24 mouse cellular contexts compared by ENCODE assay signal in the genomic region with DNA sequence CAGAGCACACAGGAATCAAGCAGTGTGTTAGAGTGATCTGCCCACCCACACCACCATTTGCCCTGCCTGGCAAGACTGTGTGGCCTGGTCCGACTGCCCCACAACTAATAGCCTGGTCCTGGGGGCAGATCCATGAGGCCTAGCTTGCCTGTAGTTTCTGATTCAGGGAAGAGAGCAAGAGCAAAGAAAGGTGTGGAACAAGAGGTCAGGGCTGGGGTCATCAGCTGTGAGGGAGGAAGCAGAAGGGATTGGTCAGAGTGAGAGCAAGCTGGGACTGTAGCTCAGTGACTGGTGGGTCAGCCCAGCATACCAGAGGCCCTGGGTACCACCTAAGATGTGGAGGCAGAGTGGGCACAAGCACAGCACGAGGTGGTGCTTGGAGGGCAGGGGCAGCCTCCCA. TPM values are rescaled to one million over a fixed set of nuclear protein-coding genes. Genes with fewer than 3 reads are reported as not detected.
A peak's percentile ranks its signal among the peaks of the same experiment; 100 is the strongest.
DNase-seq lines count a peak whose midpoint lies in the region; ATAC-seq and TF ChIP-seq lines count a peak whose summit lies in the region.
"Had no signal": no experiment of that assay in that cellular context is flagged by ENCODE, and none has a peak within 500 bp of the region (broad histone marks: within the 10 kb centered on the region; RNA-seq: fewer than 3 reads in every experiment).

No protein-coding gene starts in this region.

- TF ChIP-seq CTCF in E14TG2a.4 (conservative IDR thresholded peaks at IDR 0.05; ENCODE audit: low read length), result no peak
- TF ChIP-seq CTCF in stomach, postnatal 0 days (IDR thresholded peaks at IDR 0.05; ENCODE audit: low read depth), result no peak

- no peaks in the 10 kb centered on the region for H3K27me3 ChIP-seq in hindbrain, embryonic 12.5 days
- H3K27me3 ChIP-seq in hindbrain, embryonic 16.5 days (replicated peaks; ENCODE audit: control insufficient read depth, insufficient read depth, low read length), result no peaks in the 10 kb centered on the region
- H3K27me3 ChIP-seq in E14TG2a.4 (ENCODE audit: insufficient read depth, low read length), result no peaks in the 10 kb centered on the region
- H3K27me3 ChIP-seq in stomach, embryonic 14.5 days (ENCODE audit: control insufficient read depth, insufficient read depth, low read length), result no peaks in the 10 kb centered on the region
- no peaks in the 10 kb centered on the region for H3K27me3 ChIP-seq in stomach, postnatal 0 days (ENCODE audit: control insufficient read depth, insufficient read depth, low read length)
- H3K27me3 ChIP-seq in kidney, embryonic 14.5 days (ENCODE audit: control insufficient read depth, insufficient read depth, low read length), result no peaks in the 10 kb centered on the region
- H3K27me3 ChIP-seq: forebrain, embryonic 13.5 days; heart, embryonic 12.5 days; heart, embryonic 15.5 days had no signal

- peak; percentile 72 for DNase-seq in stomach, postnatal 0 days (ENCODE audit: low spot score)
- DNase-seq: adrenal gland, postnatal 10 days; adrenal gland, postnatal 36 days; cerebellum, adult 18-20 months; cerebellum, adult 9-10 months; cerebellum, postnatal 14 days; gastrocnemius, postnatal 10 days; gastrocnemius, postnatal 36 days; heart, adult 11 months; heart, postnatal 10 days; heart, postnatal 4 days had no signal

- ATAC-seq in hindbrain, embryonic 12.5 days (ENCODE audit: low FRiP score), result no peak
- ATAC-seq in hindbrain, embryonic 16.5 days, result no peak
- peak; percentile 48; the same call in 1 of the 2 replicates for ATAC-seq in stomach, embryonic 14.5 days (ENCODE audit: insufficient number of reproducible peaks, insufficient read depth, low FRiP score, low read depth)
- ATAC-seq in stomach, postnatal 0 days (ENCODE audit: low FRiP score, low TSS enrichment), result peak; percentile 67
- ATAC-seq in kidney, embryonic 14.5 days (ENCODE audit: low FRiP score, low TSS enrichment), result no peak
- ATAC-seq: activated CD4-positive, CD25-positive, alpha-beta regulatory T cell, adult 4 months; CD4-positive, CD25-positive, alpha-beta regulatory T cell, adult 4 months; forebrain, embryonic 13.5 days; forebrain, embryonic 16.5 days had no signal

- whole genome bisulfite sequencing in hindbrain, embryonic 12.5 days, result 74% methylated on average over 2 of the region's 2 CpGs
- WGBS in hindbrain, embryonic 16.5 days, result 94% methylated on average over 2 of the region's 2 CpGs
- 66% methylated on average over 2 of the region's 2 CpGs for WGBS in stomach, embryonic 14.5 days
- WGBS in stomach, postnatal 0 days, result 57% methylated on average over 2 of the region's 2 CpGs
- 70% methylated on average over 2 of the region's 2 CpGs for WGBS in kidney, embryonic 14.5 days

- no peak overlapping the region for H3K27ac ChIP-seq in hindbrain, embryonic 12.5 days
- H3K27ac ChIP-seq in hindbrain, embryonic 16.5 days (ENCODE audit: low read depth, low read length), result no peak overlapping the region
- no peak overlapping the region for H3K27ac ChIP-seq in stomach, embryonic 14.5 days (ENCODE audit: low read length)
- H3K27ac ChIP-seq in stomach, postnatal 0 days (replicated peaks), result no peak overlapping the region
- no peak overlapping the region for H3K27ac ChIP-seq in kidney, embryonic 14.5 days (ENCODE audit: low read depth, low read length)
- H3K27ac ChIP-seq: forebrain, embryonic 13.5 days; heart, embryonic 15.5 days; hindbrain, embryonic 14.5 days had no signal

- H3K9me3 ChIP-seq in hindbrain, embryonic 12.5 days (replicated peaks), result no peaks in the 10 kb centered on the region
- no peaks in the 10 kb centered on the region for H3K9me3 ChIP-seq in hindbrain, embryonic 16.5 days (ENCODE audit: control insufficient read depth, low read length)
- no peaks in the 10 kb centered on the region for H3K9me3 ChIP-seq in E14TG2a.4 (ENCODE audit: low read length)
- no peaks in the 10 kb centered on the region for H3K9me3 ChIP-seq in stomach, embryonic 14.5 days (ENCODE audit: control insufficient read depth, low read depth, low read length)
- no peaks in the 10 kb centered on the region for H3K9me3 ChIP-seq in stomach, postnatal 0 days (ENCODE audit: control insufficient read depth, low read length)
- H3K9me3 ChIP-seq in kidney, embryonic 14.5 days (ENCODE audit: control insufficient read depth, low read length), result no peaks in the 10 kb centered on the region
- H3K9me3 ChIP-seq: forebrain, embryonic 10.5 days; forebrain, embryonic 13.5 days; heart, embryonic 12.5 days; heart, embryonic 15.5 days had no signal

- H3K9ac ChIP-seq in hindbrain, embryonic 12.5 days, result 0 out of 2 replicates have a peak overlapping the region, but pooled peaks have one; percentile 6
- H3K9ac ChIP-seq in hindbrain, embryonic 16.5 days (ENCODE audit: low read depth, low read length), result no peak overlapping the region
- no peak overlapping the region for H3K9ac ChIP-seq in stomach, embryonic 14.5 days (replicated peaks; ENCODE audit: low read depth, low read length)
- H3K9ac ChIP-seq in stomach, postnatal 0 days (ENCODE audit: low read length), result no peak overlapping the region
- H3K9ac ChIP-seq in kidney, embryonic 14.5 days (ENCODE audit: low read depth, low read length), result no peak overlapping the region
- H3K9ac ChIP-seq: forebrain, embryonic 13.5 days; heart, embryonic 12.5 days; heart, embryonic 15.5 days; hindbrain, embryonic 14.5 days had no signal

- peaks cover 14% of the 10 kb centered on the region for H3K4me1 ChIP-seq in hindbrain, embryonic 12.5 days
- H3K4me1 ChIP-seq in hindbrain, embryonic 16.5 days (ENCODE audit: control insufficient read depth, insufficient read depth, low read depth, low read length), result peaks cover 4% of the 10 kb centered on the region; the same call in 1 of the 2 replicates
- H3K4me1 ChIP-seq in E14TG2a.4 (replicated peaks; ENCODE audit: low read depth, low read length), result peaks cover 72% of the 10 kb centered on the region
- no peaks in the 10 kb centered on the region for H3K4me1 ChIP-seq in stomach, embryonic 14.5 days (ENCODE audit: control insufficient read depth, insufficient read depth, low read length)
- no peaks in the 10 kb centered on the region for H3K4me1 ChIP-seq in stomach, postnatal 0 days (replicated peaks; ENCODE audit: control insufficient read depth, insufficient read depth)
- H3K4me1 ChIP-seq in kidney, embryonic 14.5 days (ENCODE audit: control insufficient read depth, insufficient read depth, low read length), result no peaks in the 10 kb centered on the region

- no peaks in the 10 kb centered on the region for H3K36me3 ChIP-seq in hindbrain, embryonic 12.5 days
- no peaks in the 10 kb centered on the region for H3K36me3 ChIP-seq in hindbrain, embryonic 16.5 days (ENCODE audit: control insufficient read depth, insufficient read depth, low read length)
- H3K36me3 ChIP-seq in E14TG2a.4 (ENCODE audit: insufficient read depth, low read length), result peaks cover 86% of the 10 kb centered on the region
- no peaks in the 10 kb centered on the region for H3K36me3 ChIP-seq in stomach, embryonic 14.5 days (ENCODE audit: control insufficient read depth, insufficient read depth, low read length)
- H3K36me3 ChIP-seq in stomach, postnatal 0 days (ENCODE audit: control insufficient read depth, insufficient read depth, low read length), result no peaks in the 10 kb centered on the region
- H3K36me3 ChIP-seq in kidney, embryonic 14.5 days (ENCODE audit: control insufficient read depth, insufficient read depth, low read length), result no peaks in the 10 kb centered on the region

- no peak overlapping the region for H3K4me2 ChIP-seq in hindbrain, embryonic 12.5 days (replicated peaks)
- H3K4me2 ChIP-seq in hindbrain, embryonic 16.5 days (ENCODE audit: low read length), result no peak overlapping the region
- no peak overlapping the region for H3K4me2 ChIP-seq in stomach, embryonic 14.5 days (replicated peaks; ENCODE audit: low read depth, low read length)
- H3K4me2 ChIP-seq in stomach, postnatal 0 days (replicated peaks; ENCODE audit: low read depth), result no peak overlapping the region
- H3K4me2 ChIP-seq in kidney, embryonic 14.5 days (replicated peaks; ENCODE audit: low read depth, low read length), result no peak overlapping the region
- H3K4me2 ChIP-seq: forebrain, embryonic 13.5 days; heart, embryonic 12.5 days; heart, embryonic 15.5 days; hindbrain, embryonic 14.5 days had no signal

- no peak for TF ChIP-seq EP300 in stomach, postnatal 0 days (optimal IDR thresholded peaks at IDR 0.05)

- H3K4me3 ChIP-seq in hindbrain, embryonic 12.5 days, result no peak overlapping the region
- H3K4me3 ChIP-seq in hindbrain, embryonic 16.5 days (ENCODE audit: low read length), result no peak overlapping the region
- peak overlapping the region; percentile 39; the same call in 1 of the 2 replicates for H3K4me3 ChIP-seq in E14TG2a.4 (replicated peaks; ENCODE audit: low read length)
- no peak overlapping the region for H3K4me3 ChIP-seq in stomach, embryonic 14.5 days (ENCODE audit: low read depth, low read length)
- H3K4me3 ChIP-seq in stomach, postnatal 0 days (ENCODE audit: low read depth, low read length), result no peak overlapping the region
- no peak overlapping the region for H3K4me3 ChIP-seq in kidney, embryonic 14.5 days (ENCODE audit: low read length)
- H3K4me3 ChIP-seq: forebrain, embryonic 10.5 days; forebrain, embryonic 13.5 days; heart, embryonic 12.5 days; heart, embryonic 15.5 days had no signal

RNA-seq across cellular contexts. Expression of a gene that starts 42.6 kb away (rescaled TPM):
- polyA plus RNA-seq in hindbrain, embryonic 12.5 days (2016; fragmentation: Nextera tagmentation; extraction: Ambion mirVana), result 0.41 and 0.90 TPM in 2 replicates
- polyA plus RNA-seq in hindbrain, embryonic 16.5 days (2015; fragmentation: Nextera tagmentation; extraction: Ambion mirVana), result 0.61 and 2.3 TPM in 2 replicates
- 0.71 and 1.2 TPM in 2 replicates for polyA plus RNA-seq in stomach, embryonic 14.5 days (2014; fragmentation: Nextera tagmentation; extraction: Ambion mirVana)
- polyA plus RNA-seq in stomach, postnatal 0 days (2015; fragmentation: Nextera tagmentation; extraction: Ambion mirVana), result 0.18 and 0.33 TPM in 2 replicates
- 0.50 and 1.3 TPM in 2 replicates for polyA plus RNA-seq in kidney, embryonic 14.5 days (2014; fragmentation: Nextera tagmentation; extraction: Ambion mirVana)

Comparison
In these comparisons a context has a peak if more than half of its experiments do, and no peak if none do; other contexts are left out.
1. ATAC-seq: peak in stomach, embryonic 14.5 days (single experiment) and stomach, postnatal 0 days (single experiment); none in hindbrain, embryonic 12.5 days (single experiment), hindbrain, embryonic 16.5 days (single experiment) and kidney, embryonic 14.5 days (single experiment).